Mouse (Mus musculus) CH12.LX (cell line): Measurements from ENCODE around the gene Prrc2b. TPM values are rescaled to one million over a fixed set of nuclear protein-coding genes. Genes with fewer than 3 reads are reported as not detected.

Experiments used
- DNase-seq: peaks from one replicate; pipeline ENCODE4 v3.0.0-alpha.2; 2013; ENCODE audit errors: extremely low read depth
- H3K27ac ChIP-seq: 2 replicates; pipeline ENCODE4 v1.5.1; 2012; ENCODE audit warnings: low read depth, mild to moderate bottlenecking, control low read depth, moderate library complexity; ENCODE audit not compliant: insufficient read depth
- H3K27me3 ChIP-seq: replicated peaks from 2 replicates; pipeline ENCODE3; 2012; ENCODE audit warnings: inconsistent platforms
- H3K36me3 ChIP-seq, 2 experiments: replicated peaks in 1 of 2; 2 replicates each; pipeline versions ENCODE3 to v1.6.1; 2012; ENCODE audit warnings: inconsistent platforms in 1 of 2, low read length in 1 of 2, mild to moderate bottlenecking in 1 of 2, mixed read lengths in 1 of 2, moderate library complexity in 1 of 2; ENCODE audit not compliant: control insufficient read depth in 1 of 2, insufficient read depth in 1 of 2
- H3K4me1 ChIP-seq, 2 experiments: 2 replicates each; pipeline ENCODE4 v1.6.1; 2012; ENCODE audit warnings: inconsistent platforms in 1 of 2, moderate library complexity in 1 of 2; ENCODE audit not compliant: insufficient read depth in 2 of 2, control insufficient read depth in 1 of 2
- H3K4me2 ChIP-seq: 2 replicates; pipeline ENCODE4 v1.6.1; 2012; ENCODE audit warnings: low read depth, mild to moderate bottlenecking, control low read depth; ENCODE audit not compliant: poor library complexity, insufficient read depth, severe bottlenecking
- H3K4me3 ChIP-seq, 3 experiments: fragments of 150-350 bp in 1 of 3; sonication (generic) in 1 of 3; replicated peaks in 1 of 3; 2 replicates each; pipeline versions ENCODE3 to v1.5.1; 2011 to 2012; ENCODE audit warnings: low read depth in 2 of 3, low read length in 2 of 3, mild to moderate bottlenecking in 2 of 3, moderate library complexity in 2 of 3, control low read depth in 1 of 3, improper control_type of control experiment in 1 of 3, inconsistent platforms in 1 of 3, mixed read lengths in 1 of 3; ENCODE audit not compliant: poor library complexity in 1 of 3
- H3K79me2 ChIP-seq: replicated peaks from 2 replicates; pipeline ENCODE4 v1.6.1; 2012; ENCODE audit warnings: mild to moderate bottlenecking, moderate library complexity; ENCODE audit not compliant: control insufficient read depth, poor library complexity, insufficient read depth, severe bottlenecking; ENCODE audit errors: extremely low read depth
- H3K9ac ChIP-seq: 2 replicates; pipeline ENCODE4 v1.6.1; 2012; ENCODE audit warnings: low read depth, mild to moderate bottlenecking, control low read depth, moderate library complexity; ENCODE audit not compliant: insufficient read depth
- H3K9me3 ChIP-seq: replicated peaks from 2 replicates; pipeline ENCODE3; 2012; ENCODE audit warnings: low read length, inconsistent platforms, mixed read lengths
- CHD1 ChIP-seq: IDR thresholded peaks from 2 replicates; pipeline ENCODE4 v1.6.1; 2012; ENCODE audit warnings: low read depth, low read length, improper control_type of control experiment, inconsistent platforms
- CHD2 ChIP-seq: IDR thresholded peaks from 2 replicates; pipeline ENCODE4 v1.6.1; 2011; ENCODE audit warnings: low read length, improper control_type of control experiment
- E2F4 ChIP-seq: IDR thresholded peaks from 2 replicates; pipeline ENCODE4 v1.6.1; 2011; ENCODE audit warnings: low read depth, low read length, improper control_type of control experiment; ENCODE audit not compliant: insufficient replicate concordance
- EP300 ChIP-seq: IDR thresholded peaks from 2 replicates; pipeline ENCODE4 v1.6.1; 2011; ENCODE audit warnings: low read length, improper control_type of control experiment
- ETS1 ChIP-seq: conservative IDR thresholded peaks from 2 replicates; pipeline ENCODE4 v1.6.1; 2012; ENCODE audit warnings: low read depth, mild to moderate bottlenecking, inconsistent platforms, low read length, improper control_type of control experiment, moderate library complexity
- HCFC1 ChIP-seq: IDR thresholded peaks from 2 replicates; pipeline ENCODE4 v1.6.1; 2012; ENCODE audit warnings: low read depth, mild to moderate bottlenecking, inconsistent platforms, low read length, improper control_type of control experiment
- IRF4 ChIP-seq: IDR thresholded peaks from 2 replicates; pipeline ENCODE4 v1.6.1; 2014; ENCODE audit warnings: low read depth, mild to moderate bottlenecking, inconsistent platforms, low read length, improper control_type of control experiment
- JUND ChIP-seq: conservative IDR thresholded peaks from 2 replicates; pipeline ENCODE4 v1.6.1; 2011; ENCODE audit warnings: low read depth, low read length, improper control_type of control experiment
- MAFK ChIP-seq: IDR thresholded peaks from 2 replicates; pipeline ENCODE4 v1.6.1; 2011; ENCODE audit warnings: low read length, improper control_type of control experiment; ENCODE audit not compliant: insufficient replicate concordance
- MEF2A ChIP-seq: IDR thresholded peaks from 2 replicates; pipeline ENCODE4 v1.6.1; 2014; ENCODE audit warnings: low read depth, mild to moderate bottlenecking, inconsistent platforms, low read length, improper control_type of control experiment, borderline replicate concordance
- MXI1 ChIP-seq: IDR thresholded peaks from 2 replicates; pipeline ENCODE4 v1.6.1; 2011; ENCODE audit warnings: mild to moderate bottlenecking, low read depth, low read length, improper control_type of control experiment
- MYC ChIP-seq: IDR thresholded peaks from 2 replicates; pipeline ENCODE4 v1.6.1; 2011; ENCODE audit warnings: low read depth, mild to moderate bottlenecking, improper control_type of control experiment, low read length
- NELFE ChIP-seq: IDR thresholded peaks from 2 replicates; pipeline ENCODE4 v1.6.1; 2011; ENCODE audit warnings: low read depth, low read length, improper control_type of control experiment
- NRF1 ChIP-seq: IDR thresholded peaks from 2 replicates; pipeline ENCODE4 v1.6.1; 2014; ENCODE audit warnings: low read depth, mild to moderate bottlenecking, inconsistent platforms, low read length, improper control_type of control experiment, moderate library complexity
- PAX5 ChIP-seq: IDR thresholded peaks from 2 replicates; pipeline ENCODE4 v1.6.1; 2012; ENCODE audit warnings: low read length, inconsistent platforms, mixed read lengths
- POLR2AphosphoS2 ChIP-seq: IDR thresholded peaks from 2 replicates; pipeline ENCODE4 v1.6.1; 2011; ENCODE audit warnings: low read depth, low read length, improper control_type of control experiment
- RAD21 ChIP-seq: IDR thresholded peaks from 2 replicates; pipeline ENCODE4 v1.6.1; 2011; ENCODE audit warnings: low read depth, mild to moderate bottlenecking, low read length, improper control_type of control experiment, moderate library complexity
- SMC3 ChIP-seq: IDR thresholded peaks from 2 replicates; pipeline ENCODE4 v1.6.1; 2011; ENCODE audit warnings: low read depth, low read length, improper control_type of control experiment
- TCF12 ChIP-seq: IDR thresholded peaks from 2 replicates; pipeline ENCODE4 v1.6.1; 2014; ENCODE audit warnings: low read depth, mild to moderate bottlenecking, inconsistent platforms, low read length, improper control_type of control experiment
- UBTF ChIP-seq: IDR thresholded peaks from 2 replicates; pipeline ENCODE4 v1.6.1; 2012; ENCODE audit warnings: low read depth, mild to moderate bottlenecking, inconsistent platforms, low read length, improper control_type of control experiment, moderate library complexity
- USF2 ChIP-seq: conservative IDR thresholded peaks from 2 replicates; pipeline ENCODE4 v1.6.1; 2011; ENCODE audit warnings: low read depth, low read length, improper control_type of control experiment
- ZC3H11A ChIP-seq: IDR thresholded peaks from 2 replicates; pipeline ENCODE4 v1.6.1; 2012; ENCODE audit warnings: low read depth, mild to moderate bottlenecking, inconsistent platforms, low read length, improper control_type of control experiment
- ZKSCAN1 ChIP-seq: IDR thresholded peaks from 2 replicates; pipeline ENCODE4 v1.6.1; 2012; ENCODE audit warnings: low read depth, inconsistent platforms, low read length, improper control_type of control experiment, borderline replicate concordance
- ZMIZ1 ChIP-seq: IDR thresholded peaks from 2 replicates; pipeline ENCODE4 v1.6.1; 2012; ENCODE audit warnings: low read depth, mild to moderate bottlenecking, inconsistent platforms, low read length, improper control_type of control experiment
- ZNF384 ChIP-seq: IDR thresholded peaks from 2 replicates; pipeline ENCODE4 v1.6.1; 2012; ENCODE audit warnings: low read depth, low read length, improper control_type of control experiment, inconsistent platforms
- dilution Hi-C: fragments of 300-500 bp; cut with MboI; formaldehyde crosslinking; loops from 2 replicates; pipeline ENCODE4 v1.14.3; 2020; ENCODE audit warnings: low sequenced_read_pairs; ENCODE audit not compliant: extremely low pct_unique_long_range_greater_than_20kb, extremely low pct_ligation_motif_present
- in situ Hi-C: fragments of 300-500 bp; cut with MboI; formaldehyde crosslinking; loops from 3 replicates; pipeline ENCODE4 v1.14.3; 2019; ENCODE audit warnings: low sequenced_read_pairs, low pct_ligation_motif_present, low pct_unique_long_range_greater_than_20kb, mixed read lengths
- polyA plus RNA-seq: library from polyadenylated mRNA; unstranded; fragments of >175 nt; gene quantifications from 2 replicates; pipeline ENCODE4 v1.2.1, GENCODE M21; 2012; ENCODE audit warnings: low read depth; ENCODE audit not compliant: insufficient read length
- total RNA-seq, 2 experiments: library from RNA; depleted of rRNA; stranded (reverse); fragments of 300-350 nt in 1 of 2; fragments of >200 nt in 1 of 2; gene quantifications; 2 replicates each; pipeline ENCODE4 v1.2.3; 2012 to 2014

Gene Prrc2b
- total and polyA plus RNA-seq, 3 experiments, result 7.6 to 59.9 (median 42.2) TPM

DNA sequence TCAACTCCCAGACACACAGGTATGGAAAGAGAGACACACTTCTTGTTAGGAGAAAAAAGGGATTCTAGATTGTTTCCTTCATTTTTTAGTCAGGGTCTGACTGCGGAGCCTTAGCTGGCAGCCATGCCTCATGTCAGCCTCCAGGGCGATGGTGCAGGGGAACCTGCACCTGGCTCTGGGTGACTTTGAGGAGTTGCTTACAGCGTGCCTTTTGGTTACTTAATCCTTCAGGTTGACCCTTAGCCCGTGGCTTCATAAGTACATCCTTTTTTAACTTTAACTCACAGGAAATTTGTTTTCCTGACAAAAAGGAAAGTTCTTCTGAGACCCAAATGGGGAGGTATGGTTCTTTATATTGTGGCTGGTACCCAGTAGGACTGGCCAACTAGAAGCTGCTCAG lies 92.1 kb downstream of the Prrc2b start:
- Histone ChIP-seq H3K4me3 (no peak overlapping the region), H3K4me1 (peaks cover 0 to 1% of the 10 kb centered on the region in 2 experiments; a peak in 2 of 4 replicates), H3K36me3 (peaks cover 34 to 85% of the 10 kb centered on the region in 2 experiments), H3K9ac (no peak overlapping the region), H3K27ac (no peak overlapping the region), H3K4me2 (no peak overlapping the region), H3K9me3 (no peaks in the 10 kb centered on the region), H3K27me3 (no peaks in the 10 kb centered on the region), H3K79me2 (no peaks in the 10 kb centered on the region)
- TF ChIP-seq USF2 (no peak), IRF4 (no peak), TCF12 (no peak), PAX5 (no peak), MYC (no peak), MAFK (no peak), ZMIZ1 (no peak), ZKSCAN1 (no peak), HCFC1 (no peak), SMC3 (no peak), JUND (no peak), CHD2 (no peak), RAD21 (no peak), E2F4 (no peak), MXI1 (no peak), ETS1 (no peak)
- no peak for DNase-seq
- dilution Hi-C loops, result no loop called here
- in situ Hi-C loops, result no loop called here

DNA sequence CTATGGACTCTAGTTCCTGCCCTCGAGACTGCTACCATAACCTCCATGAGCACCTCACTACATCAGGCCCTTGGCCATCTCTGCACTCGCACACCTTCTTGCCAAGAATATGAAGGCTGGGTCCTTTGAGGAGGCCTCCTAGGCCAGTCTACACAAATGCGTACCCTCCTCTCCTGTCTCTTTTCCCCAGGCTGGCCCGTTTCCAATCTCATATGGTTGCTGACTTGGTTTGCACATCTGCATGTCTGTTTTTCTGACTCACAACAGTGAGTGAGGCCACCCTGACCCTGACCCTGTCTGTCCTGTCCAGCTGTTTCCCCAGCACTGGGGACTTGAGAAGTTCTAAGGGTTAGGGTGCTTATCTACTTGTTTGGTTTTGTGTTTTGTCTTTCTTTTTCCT lies 95.9 kb downstream of the Prrc2b start:
- no peaks in the 10 kb centered on the region for H3K79me2 ChIP-seq
- no peak for DNase-seq
- dilution Hi-C loops (no loop called here), in situ Hi-C loops (no loop called here)
- no peak overlapping the region for H3K4me3 ChIP-seq
- no peak for TF ChIP-seq CHD1
- TF ChIP-seq MEF2A, result no peak
- TF ChIP-seq PAX5, result no peak
- TF ChIP-seq CHD2, result no peak
- TF ChIP-seq NELFE, result no peak
- no peak for TF ChIP-seq UBTF
- TF ChIP-seq JUND, result no peak
- no peak for TF ChIP-seq ZC3H11A
- no peak for TF ChIP-seq POLR2AphosphoS2
- TF ChIP-seq MXI1, result no peak
- no peak for TF ChIP-seq E2F4
- TF ChIP-seq EP300, result no peak
- no peak for TF ChIP-seq MAFK
- no peak for TF ChIP-seq USF2
- no peak for TF ChIP-seq SMC3
- no peak for TF ChIP-seq NRF1
- no peak for TF ChIP-seq ZNF384
- peaks cover 61 to 96% of the 10 kb centered on the region in 2 experiments for H3K36me3 ChIP-seq
- no peak overlapping the region for H3K9ac ChIP-seq
- H3K27me3 ChIP-seq, result no peaks in the 10 kb centered on the region
- no peaks in the 10 kb centered on the region for H3K4me1 ChIP-seq
- no peaks in the 10 kb centered on the region for H3K9me3 ChIP-seq
- H3K27ac ChIP-seq, result no peak overlapping the region
- no peak overlapping the region for H3K4me2 ChIP-seq
